Mouse (Mus musculus) embryonic fibroblast, embryonic 13.5 days (primary cell): ENCODE results near the gene Hoxc8.

Source experiments
- CTCF ChIP-seq: IDR thresholded peaks from 2 replicates; pipeline ENCODE4 v1.5.1; 2011; ENCODE audit warnings: mild to moderate bottlenecking, control low read depth, low read length, moderate library complexity, borderline replicate concordance; ENCODE audit not compliant: insufficient read depth
- POLR2A ChIP-seq: IDR thresholded peaks from 2 replicates; pipeline ENCODE4 v1.6.1; 2011; ENCODE audit warnings: low read depth, mild to moderate bottlenecking, control low read depth, low read length, moderate library complexity

GRCm38 (mm10) chr15:102972254-102972653 is 18.2 kb upstream of the Hoxc8 start:
- TF ChIP-seq CTCF (no peak), POLR2A (no peak)
